Mouse (Mus musculus) hindbrain, postnatal 0 days (tissue): ENCODE results near the gene Akr7a5. TPM values are rescaled to one million over a fixed set of nuclear protein-coding genes. Genes with fewer than 3 reads are reported as not detected.
A peak's percentile ranks its signal among the peaks of the same experiment; 100 is the strongest.

Experiments used
- ATAC-seq: fragments of 200-750 bp; cut with Nextera tagmentation; 2 replicates; pipeline ENCODE4 v1.8.0; 2017; ENCODE audit warnings: mild to moderate bottlenecking, moderate TSS enrichment, moderate library complexity
- DNase-seq: peaks from one replicate; pipeline ENCODE4 v3.0.0-alpha.2; 2015; ENCODE audit warnings: low spot score
- H3K27ac ChIP-seq: fragments of 300-500 bp; sonication (generic); 2 replicates; pipeline ENCODE4 v1.5.1; 2014; ENCODE audit warnings: mild to moderate bottlenecking
- H3K27me3 ChIP-seq: fragments of 300-500 bp; sonication (generic); 2 replicates; pipeline ENCODE4 v1.6.1; 2014; ENCODE audit warnings: low read length, mixed read lengths; ENCODE audit not compliant: insufficient read depth
- H3K36me3 ChIP-seq: fragments of 300-500 bp; sonication (generic); 2 replicates; pipeline ENCODE4 v1.6.1; 2014; ENCODE audit warnings: low read length, mixed read lengths; ENCODE audit not compliant: insufficient read depth
- H3K4me1 ChIP-seq: fragments of 300-500 bp; sonication (generic); 2 replicates; pipeline ENCODE4 v1.6.1; 2014; ENCODE audit warnings: antibody characterized with exemption, low read length, mixed read lengths; ENCODE audit not compliant: insufficient read depth
- H3K4me2 ChIP-seq: fragments of 300-500 bp; sonication (generic); 2 replicates; pipeline ENCODE4 v1.6.1; 2014; ENCODE audit warnings: low read depth, mild to moderate bottlenecking, low read length, moderate library complexity, mixed read lengths
- H3K4me3 ChIP-seq: fragments of 300-500 bp; sonication (generic); 2 replicates; pipeline ENCODE4 v1.5.1; 2014; ENCODE audit warnings: low read length
- H3K9ac ChIP-seq: fragments of 300-500 bp; sonication (generic); replicated peaks from 2 replicates; pipeline ENCODE4 v1.6.1; 2014; ENCODE audit warnings: mild to moderate bottlenecking, low read length, moderate library complexity, mixed read lengths
- H3K9me3 ChIP-seq: fragments of 300-500 bp; sonication (generic); 2 replicates; pipeline ENCODE4 v1.6.1; 2016; ENCODE audit warnings: low read length, mixed read lengths
- CTCF ChIP-seq: IDR thresholded peaks from 2 replicates; pipeline ENCODE4 v1.5.1; 2016; ENCODE audit warnings: antibody characterized with exemption, control low read depth, low read depth
- WGBS: fragments of 180-500 bp; shearing (Covaris S2); extraction: QIAGEN DNeasy Blood & Tissue Kit; methylation state at CpG from one replicate; pipeline ENCODE4 v1.1.7; 2014; 5-methylcytosine and 5-hydroxymethylcytosine counted together
- polyA plus RNA-seq: library from polyadenylated mRNA; unstranded; fragments of >200 nt; fragmentation: Nextera tagmentation; extraction: Ambion mirVana; gene quantifications from 2 replicates; pipeline ENCODE4 v1.2.1, GENCODE M21; 2015
- total RNA-seq: library from RNA; depleted of rRNA; stranded (reverse); fragments of >200 nt; gene quantifications from 2 replicates; pipeline ENCODE4 v1.2.3, GENCODE M21; 2014

The Akr7a5 gene
- total and polyA plus RNA-seq, 2 experiments from 2014 or later = 58.5 to 67.6 TPM

DNA sequence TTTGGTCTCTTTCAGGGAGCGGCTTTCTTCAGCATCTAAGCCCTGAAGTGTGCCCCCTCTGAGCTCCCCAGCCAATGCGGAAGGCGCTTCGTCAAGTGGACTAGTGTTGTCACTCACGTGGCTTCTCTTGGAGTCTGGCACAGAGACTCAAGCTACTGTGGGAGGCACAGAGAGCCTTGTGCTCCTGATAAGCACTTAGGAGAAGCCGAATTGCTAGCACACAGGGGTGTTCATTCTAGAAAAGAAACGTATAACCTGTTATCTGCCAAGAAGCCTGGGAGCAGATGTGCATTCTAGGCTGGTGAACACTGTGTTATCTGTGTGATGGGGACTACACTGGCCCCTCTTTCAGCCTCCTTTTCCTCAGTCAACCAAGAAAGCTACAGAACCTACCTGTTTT, 25.0 kb downstream of the Akr7a5 start:
- Histone ChIP-seq H3K27me3 (no peaks in the 10 kb centered on the region), H3K9ac (no peak overlapping the region), H3K36me3 (no peaks in the 10 kb centered on the region), H3K9me3 (no peaks in the 10 kb centered on the region), H3K27ac (no peak overlapping the region), H3K4me1 (no peaks in the 10 kb centered on the region), H3K4me3 (no peak overlapping the region), H3K4me2 (no peak overlapping the region)
- no peak for TF ChIP-seq CTCF
- 65% methylated on average over 7 of the region's 7 CpGs for WGBS
- ATAC-seq (no peak), DNase-seq (no peak)

DNA sequence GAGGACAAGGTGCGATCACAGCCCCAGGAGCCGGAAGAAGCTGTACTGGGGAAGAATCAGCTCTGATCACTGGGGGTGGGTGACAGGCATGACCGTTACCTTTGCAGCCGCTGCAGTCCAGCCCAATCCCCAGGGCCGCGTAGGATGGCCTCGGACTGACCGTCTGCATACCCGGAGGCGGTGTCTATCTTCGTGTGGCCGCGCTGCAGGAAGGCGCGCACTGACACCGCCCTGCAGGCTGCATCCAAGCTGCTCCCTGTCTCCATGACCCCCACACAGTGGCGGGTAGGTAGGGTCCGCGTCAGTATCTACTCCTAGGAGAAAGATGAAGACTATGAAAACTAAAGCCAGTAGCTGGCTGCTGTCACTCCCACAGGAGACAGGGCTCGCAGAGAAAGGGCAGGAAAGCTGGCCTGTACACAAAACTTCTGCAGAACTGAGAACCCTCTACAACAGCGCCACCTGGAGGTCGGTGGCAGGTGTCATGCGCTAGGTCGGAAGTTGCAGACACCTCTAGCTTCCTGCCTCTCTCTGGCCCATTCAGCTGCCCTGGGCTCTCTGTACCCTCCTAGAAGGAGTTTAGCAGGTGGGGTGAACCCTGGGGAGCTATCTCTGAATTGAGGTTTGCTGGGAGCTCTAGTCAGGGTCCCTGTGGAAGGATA, 26.4 kb downstream of the Akr7a5 start:
- H3K4me3 ChIP-seq = no peak overlapping the region
- WGBS = 33% methylated on average over 24 of the region's 24 CpGs
- no peaks in the 10 kb centered on the region for H3K4me1 ChIP-seq

DNA sequence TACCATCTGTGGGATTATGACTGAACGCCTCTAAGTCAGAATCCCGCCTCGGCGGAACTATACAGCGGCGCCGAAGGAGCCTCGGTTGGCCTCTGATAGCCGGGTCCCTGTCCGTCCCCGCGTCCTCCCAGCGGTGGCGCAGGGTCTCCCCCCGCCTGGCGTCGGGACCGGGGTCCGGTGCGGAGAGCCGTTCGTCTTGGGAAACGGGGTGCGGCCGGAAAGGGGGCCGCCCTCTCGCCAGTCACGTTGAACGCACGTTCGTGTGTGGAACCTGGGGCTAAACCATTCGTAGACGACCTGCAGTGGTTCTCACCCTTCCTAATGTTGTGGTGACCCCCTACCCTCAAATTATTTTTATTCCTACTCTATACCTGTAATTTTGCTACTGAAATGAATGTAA, 27.6 kb downstream of the Akr7a5 start:
- no peak for TF ChIP-seq CTCF
- 59% methylated on average over 33 of the region's 33 CpGs for WGBS

More for the DNA sequence above, 26.4 kb downstream of the Akr7a5 start:
- H3K9me3 ChIP-seq = no peaks in the 10 kb centered on the region
- H3K27me3 ChIP-seq = no peaks in the 10 kb centered on the region
- H3K27ac ChIP-seq = no peak overlapping the region
- peak; percentile 86 for TF ChIP-seq CTCF
- H3K4me2 ChIP-seq = peak overlapping the region; percentile 37
- no peaks in the 10 kb centered on the region for H3K36me3 ChIP-seq
- ATAC-seq (no peak), DNase-seq (peak; percentile 87)
- H3K9ac ChIP-seq = no peak overlapping the region

DNA sequence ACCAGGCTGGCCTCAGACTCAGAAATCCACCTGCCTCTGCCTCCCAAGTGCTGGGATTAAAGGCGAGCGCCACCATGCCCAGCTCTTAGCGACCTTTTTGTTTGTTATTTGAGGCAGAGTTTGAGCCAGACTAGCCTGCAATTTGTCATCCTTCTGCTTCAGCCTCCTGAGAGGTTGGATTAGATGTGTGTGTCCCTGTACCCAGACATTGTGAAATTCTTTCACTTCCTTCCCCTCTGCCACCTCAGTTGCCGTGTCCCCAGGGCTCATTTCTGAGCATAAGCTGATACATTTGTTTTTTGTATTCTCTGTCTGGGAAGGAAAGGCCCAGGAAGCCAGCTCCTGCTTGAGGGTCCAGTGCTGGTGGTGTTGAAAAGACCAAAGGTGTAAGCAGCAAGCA, 30.3 kb downstream of the Akr7a5 start:
- Histone ChIP-seq H3K4me1 (no peaks in the 10 kb centered on the region), H3K9ac (no peak overlapping the region), H3K9me3 (no peaks in the 10 kb centered on the region), H3K36me3 (no peaks in the 10 kb centered on the region), H3K27ac (no peak overlapping the region), H3K4me3 (no peak overlapping the region), H3K27me3 (no peaks in the 10 kb centered on the region), H3K4me2 (no peak overlapping the region)
- no peak for ATAC-seq
- WGBS = 78% methylated on average over 4 of the region's 4 CpGs
- DNase-seq = no peak
- no peak for TF ChIP-seq CTCF

More for the DNA sequence above, 27.6 kb downstream of the Akr7a5 start:
- Histone ChIP-seq H3K27me3 (no peaks in the 10 kb centered on the region), H3K36me3 (no peaks in the 10 kb centered on the region), H3K27ac (no peak overlapping the region), H3K4me2 (no peak overlapping the region), H3K9me3 (no peaks in the 10 kb centered on the region), H3K4me1 (no peaks in the 10 kb centered on the region), H3K4me3 (no peak overlapping the region), H3K9ac (no peak overlapping the region)
- no peak for DNase-seq
- ATAC-seq = no peak

DNA sequence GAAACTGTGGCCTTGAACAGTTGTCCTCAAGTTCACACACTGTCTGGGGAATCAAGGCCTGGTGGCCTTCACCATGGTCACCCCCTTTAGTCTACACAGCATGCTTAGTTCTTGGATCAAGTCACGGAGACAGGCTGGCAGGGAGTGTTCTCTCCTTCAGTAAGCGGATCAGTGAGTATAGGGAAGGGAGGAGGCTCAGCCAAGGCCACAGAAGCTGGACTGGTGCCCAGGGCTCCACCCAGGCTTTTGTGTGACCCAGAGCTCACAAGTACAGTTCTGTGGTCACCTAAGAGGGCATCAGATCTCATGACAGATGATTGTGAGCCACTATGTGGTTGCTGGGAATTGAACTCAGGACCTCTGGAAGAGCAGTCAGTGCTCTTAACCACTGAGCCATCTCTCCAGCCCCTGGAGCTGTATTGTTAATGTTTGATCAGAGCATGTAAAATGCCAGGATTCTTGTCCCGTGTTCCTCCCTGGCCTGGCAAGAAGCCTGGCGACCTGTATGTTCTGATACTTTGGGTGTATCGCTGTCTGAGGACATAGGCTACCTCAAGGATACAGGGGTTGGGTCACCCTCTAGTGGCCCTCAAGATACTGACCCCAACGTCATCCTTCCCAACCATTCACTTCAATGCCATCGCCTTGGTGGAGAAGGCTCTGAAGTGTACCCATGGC, 31.2 kb downstream of the Akr7a5 start:
- Histone ChIP-seq H3K27ac (no peak overlapping the region), H3K4me2 (no peak overlapping the region), H3K9me3 (no peaks in the 10 kb centered on the region), H3K9ac (no peak overlapping the region), H3K36me3 (0 out of 2 replicates have a peak, but pooled peaks cover 6% of the 10 kb centered on the region), H3K4me1 (no peaks in the 10 kb centered on the region), H3K27me3 (no peaks in the 10 kb centered on the region), H3K4me3 (no peak overlapping the region)
- TF ChIP-seq CTCF = no peak
- ATAC-seq (no peak), DNase-seq (no peak)
- 76% methylated on average over 7 of the region's 7 CpGs for WGBS

DNA sequence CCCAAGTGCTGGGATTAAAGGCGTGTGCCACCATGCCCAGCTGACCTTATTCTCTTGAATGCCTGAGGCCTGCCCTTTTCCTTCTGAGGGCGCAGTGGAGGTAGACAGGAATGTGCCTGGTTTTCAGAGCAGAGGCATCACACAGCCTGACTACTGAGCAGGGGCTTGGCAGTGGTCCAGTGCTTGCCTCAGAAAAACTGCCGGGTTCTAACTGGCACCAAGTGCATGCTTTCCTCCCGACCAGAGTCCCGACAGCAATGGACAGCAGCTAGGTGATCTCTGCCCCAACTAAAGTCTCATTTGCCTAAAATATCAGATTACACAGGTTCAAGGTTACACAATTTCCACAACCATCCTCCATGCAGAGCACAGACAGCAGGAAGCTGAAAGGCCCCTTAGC, 33.2 kb downstream of the Akr7a5 start:
- ATAC-seq = peak; percentile 28; the same call in 1 of the 2 replicates
- H3K9me3 ChIP-seq = no peaks in the 10 kb centered on the region
- 48% methylated on average over 5 of the region's 5 CpGs for WGBS
- no peaks in the 10 kb centered on the region for H3K4me1 ChIP-seq
- no peak overlapping the region for H3K27ac ChIP-seq
- H3K4me3 ChIP-seq = no peak overlapping the region
- H3K4me2 ChIP-seq = no peak overlapping the region
- TF ChIP-seq CTCF = no peak
- no peaks in the 10 kb centered on the region for H3K27me3 ChIP-seq
- H3K9ac ChIP-seq = no peak overlapping the region
- peak; percentile 62 for DNase-seq
- peaks cover 16% of the 10 kb centered on the region for H3K36me3 ChIP-seq

DNA sequence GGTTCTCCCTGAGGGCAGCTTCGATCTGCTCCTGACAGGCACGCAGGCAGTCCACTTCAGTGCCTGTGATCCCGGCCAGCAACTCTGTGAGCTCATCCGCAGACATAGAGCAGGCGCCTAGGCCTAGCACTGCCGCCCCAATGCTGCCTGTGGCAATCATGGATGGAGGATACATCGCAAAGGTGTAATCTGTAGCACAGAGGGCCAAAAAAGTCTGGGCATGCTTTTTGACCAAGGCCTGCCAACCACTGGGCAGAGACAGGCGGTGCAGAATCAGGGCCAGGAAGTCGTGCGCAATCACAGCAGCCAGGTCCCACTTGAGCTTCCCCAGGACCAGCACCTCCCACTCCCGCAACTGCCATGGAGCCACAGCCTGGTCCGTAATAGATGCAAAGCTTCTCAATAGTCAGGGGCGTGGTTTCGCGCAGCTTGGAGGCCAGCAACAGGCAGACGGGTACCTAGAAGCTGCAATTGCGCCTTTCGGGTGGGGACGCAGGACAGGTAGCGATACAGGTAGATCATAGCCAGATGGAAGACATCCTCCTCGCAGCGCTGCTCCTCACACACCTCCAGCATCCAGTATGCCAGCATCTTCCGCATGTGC, 35.0 kb downstream of the Akr7a5 start:
- H3K27ac ChIP-seq = no peak overlapping the region
- no peaks in the 10 kb centered on the region for H3K27me3 ChIP-seq
- DNase-seq = no peak
- H3K4me3 ChIP-seq = no peak overlapping the region
- no peaks in the 10 kb centered on the region for H3K9me3 ChIP-seq
- no peak for TF ChIP-seq CTCF
- no peak overlapping the region for H3K9ac ChIP-seq
- no peak overlapping the region for H3K4me2 ChIP-seq
- peaks cover 26% of the 10 kb centered on the region for H3K36me3 ChIP-seq
- WGBS = 78% methylated on average over 23 of the region's 23 CpGs
- no peaks in the 10 kb centered on the region for H3K4me1 ChIP-seq
- no peak for ATAC-seq
